Mouse (Mus musculus): ENCODE results near the gene Mak. TPM values are rescaled to one million over a fixed set of nuclear protein-coding genes. Genes with fewer than 3 reads are reported as not detected.
"Not testable (repeated sequence)": the region's sequence is repeated elsewhere in the genome, so short reads cannot be mapped to it uniquely, and the experiment has no call there.

The Mak gene
- polyA plus RNA-seq, 1 experiment: not detected

DNA sequence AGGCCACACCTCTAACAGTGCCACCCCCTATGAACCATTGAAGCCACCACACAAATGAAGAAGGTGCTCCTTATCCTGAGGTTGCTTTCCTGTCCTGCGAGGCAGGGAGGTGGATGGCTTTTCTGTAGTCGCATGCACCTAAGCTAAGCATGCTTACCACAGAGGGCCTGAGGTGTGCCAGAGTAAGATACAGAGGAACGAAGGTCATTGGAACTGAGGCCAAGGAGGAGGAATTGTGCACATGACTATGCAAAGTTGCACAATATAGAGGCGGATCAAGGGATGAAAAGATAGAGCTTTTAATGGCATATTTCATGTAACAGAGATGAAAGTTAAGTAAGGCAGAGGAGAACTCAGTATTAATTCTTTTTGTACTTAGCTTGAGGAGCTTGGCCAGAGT, 73.3 kb downstream of the Mak start:
- TF ChIP-seq FOSL1 (IDR thresholded peaks at IDR 0.05; ENCODE audit: insufficient read depth, low read length, poor library complexity, severe bottlenecking) (no peak), MYOG (IDR thresholded peaks at IDR 0.05; ENCODE audit: control insufficient read depth, extremely low read depth, insufficient read length) (no peak), MAX (IDR thresholded peaks at IDR 0.05) (no peak)
- Histone ChIP-seq H3K4me3 (ENCODE audit: insufficient read depth, poor library complexity, severe bottlenecking) (no peak overlapping the region), H3K79me3 (ENCODE audit: low read depth) (peaks cover 42% of the 10 kb centered on the region), H3K27me3 (ENCODE audit: control insufficient read depth, insufficient read depth, insufficient read length) (no peaks in the 10 kb centered on the region), H3K79me2 (ENCODE audit: control insufficient read depth, insufficient read depth) (peaks cover 54% of the 10 kb centered on the region), H3ac (ENCODE audit: control insufficient read depth, insufficient read length, low read depth) (no peak overlapping the region), H3K36me3 (ENCODE audit: control insufficient read depth, insufficient read depth) (peaks cover 77% of the 10 kb centered on the region)

DNA sequence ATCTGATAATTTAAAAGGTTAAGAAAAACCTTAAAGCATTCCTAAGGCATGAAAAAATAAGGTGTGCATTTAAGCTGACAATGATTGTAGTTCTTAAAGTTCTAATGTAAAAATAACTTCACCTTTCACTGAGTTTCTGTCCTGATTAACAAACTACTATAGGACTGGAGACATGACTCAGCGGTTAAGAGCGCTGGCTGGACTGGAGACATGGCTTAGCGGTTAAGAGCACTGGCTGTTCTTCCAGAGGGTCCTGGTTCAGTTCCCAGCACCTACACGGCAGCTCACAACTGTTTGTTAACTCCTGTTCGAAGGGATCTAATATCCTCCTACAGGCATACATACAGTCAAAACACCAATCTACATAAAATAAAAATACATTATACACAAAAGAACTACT, 77.5 kb downstream of the Mak start:
- Histone ChIP-seq H3K79me2 (ENCODE audit: control insufficient read depth, insufficient read depth) (peaks cover 57% of the 10 kb centered on the region), H3K4me3 (ENCODE audit: insufficient read depth, poor library complexity, severe bottlenecking) (peak overlapping the region; percentile 95), H3K36me3 (ENCODE audit: control insufficient read depth, insufficient read depth) (peaks cover 35% of the 10 kb centered on the region), H3ac (ENCODE audit: control insufficient read depth, insufficient read length, low read depth) (no peak overlapping the region), H3K79me3 (ENCODE audit: low read depth) (peaks cover 42% of the 10 kb centered on the region), H3K27me3 (ENCODE audit: control insufficient read depth, insufficient read depth, insufficient read length) (no peaks in the 10 kb centered on the region)
- TF ChIP-seq MYOD1 (IDR thresholded peaks at IDR 0.05; ENCODE audit: control insufficient read depth, insufficient read length, low read depth) (no peak), CTCF (IDR thresholded peaks at IDR 0.05; ENCODE audit: control insufficient read depth, insufficient read depth, insufficient read length) (no peak), MAX (IDR thresholded peaks at IDR 0.05) (no peak), CEBPB (IDR thresholded peaks at IDR 0.05; ENCODE audit: low read depth) (no peak)

DNA sequence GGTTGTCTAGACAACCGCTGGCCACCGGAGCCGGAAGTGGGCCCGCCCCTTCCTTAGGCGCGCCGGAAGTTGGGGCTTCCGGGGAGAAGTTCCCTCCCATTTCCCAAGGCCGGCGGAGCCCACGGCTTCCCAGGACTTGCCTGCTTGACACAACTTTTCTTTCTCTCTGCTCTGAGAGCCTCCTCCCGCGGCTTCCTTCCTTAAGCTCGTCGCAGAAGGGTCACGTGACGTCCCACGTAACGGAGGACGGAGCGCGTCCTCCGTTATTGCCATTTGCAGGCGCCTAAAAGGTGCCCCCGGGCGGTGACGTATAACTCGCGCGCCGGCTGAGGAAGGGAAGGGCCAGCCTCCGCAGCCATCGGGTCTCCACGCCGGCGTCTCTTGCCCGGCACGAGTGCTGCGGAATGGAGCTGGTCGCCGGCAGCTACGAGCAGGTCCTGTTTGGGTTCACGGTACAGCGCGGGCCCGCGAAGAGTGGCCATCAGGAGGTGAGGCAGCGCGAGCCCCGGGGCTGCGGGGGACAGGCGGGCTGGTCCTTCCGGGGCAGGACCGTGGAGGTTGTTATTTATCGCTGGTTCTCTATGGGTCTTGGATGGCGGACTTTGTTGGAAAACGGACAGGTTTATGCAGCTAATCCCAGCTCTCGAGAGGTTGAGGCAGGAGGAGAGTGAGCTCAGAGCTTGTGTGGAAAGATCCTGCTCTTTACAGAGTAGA, 78.4 kb downstream of the Mak start, which contains the start of gene Pak1ip1:
Gene Pak1ip1, plus strand, starts transcription at position 98 of the 714 bp plus-strand sequence.
- Histone ChIP-seq H3K4me3 (ENCODE audit: insufficient read depth, poor library complexity, severe bottlenecking) (peak within 1 kb of the TSS; percentile 95), H3K27me3 (ENCODE audit: control insufficient read depth, insufficient read depth, insufficient read length) (no peaks in the 10 kb centered on the region), H3ac (ENCODE audit: control insufficient read depth, insufficient read length, low read depth) (peak within 1 kb of the TSS; percentile 74), H3K36me3 (ENCODE audit: control insufficient read depth, insufficient read depth) (peaks cover 26% of the 10 kb centered on the region), H3K79me2 (ENCODE audit: control insufficient read depth, insufficient read depth) (peaks cover 51% of the 10 kb centered on the region), H3K79me3 (ENCODE audit: low read depth) (peaks cover 42% of the 10 kb centered on the region)
- TF ChIP-seq MAX (IDR thresholded peaks at IDR 0.05) (peak; percentile 96), USF1 (IDR thresholded peaks at IDR 0.05; ENCODE audit: low read depth) (peak; percentile 87), CEBPB (IDR thresholded peaks at IDR 0.05; ENCODE audit: low read depth) (no peak)

DNA sequence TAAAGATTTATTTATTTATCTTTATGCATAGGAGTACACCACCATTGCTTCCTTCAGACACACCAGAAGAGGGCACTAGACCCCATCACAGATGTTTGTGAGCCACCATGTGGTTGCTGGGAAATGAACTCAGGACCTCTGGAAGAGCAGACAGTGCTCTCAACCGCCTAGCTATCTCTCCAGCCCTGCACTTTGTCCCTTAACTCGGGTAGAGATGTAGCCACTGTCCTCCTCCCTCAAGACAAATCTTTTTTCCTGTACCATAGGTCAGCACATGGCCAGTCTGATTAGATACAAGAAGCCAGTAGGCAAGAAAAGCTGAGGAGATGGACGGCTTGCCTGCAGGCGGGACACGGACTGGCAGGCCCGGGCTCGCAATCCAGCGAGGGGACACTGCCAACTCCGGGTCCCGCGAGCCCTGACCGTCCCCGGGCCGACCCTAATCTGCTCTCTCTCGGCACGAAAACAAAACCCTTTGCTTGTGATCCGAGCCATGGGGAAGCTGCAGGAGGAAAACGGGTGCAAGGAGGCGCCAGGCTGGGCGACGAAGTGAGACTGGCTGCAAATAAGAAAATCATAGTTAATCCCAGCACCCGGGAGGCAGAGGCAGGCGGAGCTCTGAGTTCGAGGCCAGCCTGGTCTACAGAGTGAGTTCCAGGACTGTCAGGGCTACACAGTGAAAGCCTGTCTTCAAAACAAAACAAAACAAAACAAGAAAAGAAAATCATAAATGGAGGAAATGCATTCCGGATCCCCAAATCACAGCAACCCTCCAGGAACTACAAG, 79.2 kb downstream of the Mak start:
- Histone ChIP-seq H3K79me2 (ENCODE audit: control insufficient read depth, insufficient read depth) (peaks cover 44% of the 10 kb centered on the region), H3ac (ENCODE audit: control insufficient read depth, insufficient read length, low read depth) (peak overlapping the region; percentile 70), H3K27me3 (ENCODE audit: control insufficient read depth, insufficient read depth, insufficient read length) (no peaks in the 10 kb centered on the region), H3K36me3 (ENCODE audit: control insufficient read depth, insufficient read depth) (peaks cover 19% of the 10 kb centered on the region), H3K4me3 (ENCODE audit: insufficient read depth, poor library complexity, severe bottlenecking) (peak overlapping the region; percentile 95), H3K79me3 (ENCODE audit: low read depth) (peaks cover 38% of the 10 kb centered on the region)
- TF ChIP-seq CTCF (IDR thresholded peaks at IDR 0.05; ENCODE audit: control insufficient read depth, insufficient read depth, insufficient read length) (no peak), CEBPB (IDR thresholded peaks at IDR 0.05; ENCODE audit: low read depth) (no peak), USF1 (IDR thresholded peaks at IDR 0.05; ENCODE audit: low read depth) (no peak), FOSL1 (IDR thresholded peaks at IDR 0.05; ENCODE audit: insufficient read depth, low read length, poor library complexity, severe bottlenecking) (no peak), MYOD1 (IDR thresholded peaks at IDR 0.05; ENCODE audit: control insufficient read depth, insufficient read length, low read depth) (no peak), MYOG (IDR thresholded peaks at IDR 0.05; ENCODE audit: control insufficient read depth, extremely low read depth, insufficient read length) (no peak), MAX (IDR thresholded peaks at IDR 0.05) (no peak)

DNA sequence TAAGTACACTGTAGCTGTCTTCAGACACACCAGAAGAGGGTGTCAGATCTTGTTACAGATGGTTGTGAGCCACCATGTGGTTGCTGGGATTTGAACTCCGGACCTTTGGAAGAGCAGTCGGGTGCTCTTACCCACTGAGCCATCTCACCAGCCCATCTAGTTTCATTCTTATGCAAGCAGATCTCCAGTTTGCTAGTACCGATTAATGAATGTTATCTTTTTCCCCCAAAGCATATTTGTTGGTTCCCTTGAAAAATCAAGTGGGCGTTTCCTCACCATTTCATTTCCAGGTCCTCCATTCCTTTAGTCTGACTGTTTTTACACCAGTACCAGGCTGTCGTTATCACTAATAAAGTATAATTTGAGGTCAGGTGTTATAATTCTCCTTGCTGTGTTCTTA, 81.0 kb downstream of the Mak start:
- Histone ChIP-seq H3K79me3 (ENCODE audit: low read depth) (peaks cover 23% of the 10 kb centered on the region), H3K79me2 (ENCODE audit: control insufficient read depth, insufficient read depth) (peaks cover 26% of the 10 kb centered on the region)
- not testable (repeated sequence) for H3K27me3 ChIP-seq (ENCODE audit: control insufficient read depth, insufficient read depth, insufficient read length); H3K4me3 ChIP-seq (ENCODE audit: insufficient read depth, poor library complexity, severe bottlenecking); H3K36me3 ChIP-seq (ENCODE audit: control insufficient read depth, insufficient read depth); H3ac ChIP-seq (ENCODE audit: control insufficient read depth, insufficient read length, low read depth)

DNA sequence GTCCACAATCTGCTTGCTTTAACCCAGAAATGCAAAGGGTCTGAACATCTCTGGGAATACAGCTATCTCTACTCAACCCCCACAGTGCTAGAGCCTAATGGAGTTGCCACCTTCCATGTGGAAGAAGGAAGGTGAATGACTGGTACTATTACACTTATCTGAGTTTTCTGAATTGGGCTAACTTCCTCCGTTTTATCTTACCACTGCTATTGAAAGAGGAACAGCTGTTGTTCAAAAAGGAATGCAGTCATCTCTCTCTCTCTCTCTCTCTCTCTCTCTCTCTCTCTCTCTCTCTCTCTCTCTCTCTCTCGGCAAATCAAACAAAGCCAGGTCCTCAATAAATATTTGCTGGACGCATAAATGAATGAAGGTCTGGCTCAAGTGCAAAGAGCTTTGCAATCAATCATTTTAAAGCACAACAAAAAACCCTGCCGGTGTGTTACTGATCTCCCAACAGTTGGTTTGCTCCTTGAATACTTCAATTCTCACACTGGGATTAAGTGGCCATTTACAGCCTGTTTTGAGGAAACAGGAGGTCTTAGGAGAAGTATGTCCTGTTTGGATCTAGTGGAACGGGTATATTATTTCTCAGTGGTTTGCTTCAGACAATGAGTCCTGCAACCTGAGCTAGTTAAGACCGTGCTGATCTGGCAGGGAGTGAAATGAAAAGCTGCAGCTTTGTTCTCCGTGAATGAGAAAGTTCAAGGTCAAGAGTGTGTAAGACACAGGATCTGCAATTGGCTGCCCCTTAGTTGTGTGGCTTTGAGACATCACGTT, 84.8 kb downstream of the Mak start:
- Histone ChIP-seq H3K79me3 (ENCODE audit: low read depth) (no peaks in the 10 kb centered on the region), H3K79me2 (ENCODE audit: control insufficient read depth, insufficient read depth) (no peaks in the 10 kb centered on the region), H3K4me3 (ENCODE audit: insufficient read depth, poor library complexity, severe bottlenecking) (no peak overlapping the region), H3K27me3 (ENCODE audit: control insufficient read depth, insufficient read depth, insufficient read length) (no peaks in the 10 kb centered on the region), H3K36me3 (ENCODE audit: control insufficient read depth, insufficient read depth) (no peaks in the 10 kb centered on the region), H3ac (ENCODE audit: control insufficient read depth, insufficient read length, low read depth) (no peak overlapping the region)
- TF ChIP-seq MAX (IDR thresholded peaks at IDR 0.05): no peak
- TF ChIP-seq CTCF (IDR thresholded peaks at IDR 0.05; ENCODE audit: control insufficient read depth, insufficient read depth, insufficient read length): no peak
- TF ChIP-seq FOSL1 (IDR thresholded peaks at IDR 0.05; ENCODE audit: insufficient read depth, low read length, poor library complexity, severe bottlenecking): no peak
- no peak for TF ChIP-seq CEBPB (IDR thresholded peaks at IDR 0.05; ENCODE audit: low read depth)
- TF ChIP-seq MYOG (IDR thresholded peaks at IDR 0.05; ENCODE audit: control insufficient read depth, extremely low read depth, insufficient read length): no peak
- no peak for TF ChIP-seq MYOD1 (IDR thresholded peaks at IDR 0.05; ENCODE audit: control insufficient read depth, insufficient read length, low read depth)
- TF ChIP-seq USF1 (IDR thresholded peaks at IDR 0.05; ENCODE audit: low read depth): no peak
